Mouse (Mus musculus): Measurements from ENCODE around the gene Sept9.

GRCm38 (mm10) chr11:117379774-117380173, 180.3 kb downstream of the Sept9 start:
- TF ChIP-seq MYOD1 (IDR thresholded peaks at IDR 0.05; ENCODE audit: control insufficient read depth in 1 of 3, insufficient read length in 2 of 3, low read depth in 2 of 3) (peak in 2 of 3 experiments; percentile 17 to 65), MYOG (IDR thresholded peaks at IDR 0.05; ENCODE audit: control insufficient read depth in 1 of 3, insufficient read depth in 1 of 3, insufficient read length in 2 of 3, low read depth in 2 of 3) (peak in 1 of 3 experiments; percentile 60), POLR2AphosphoS2 (IDR thresholded peaks at IDR 0.05; ENCODE audit: insufficient read length, low read depth) (no peak), POLR2A (IDR thresholded peaks at IDR 0.05; ENCODE audit: insufficient read length, low read depth) (no peak), CEBPB (IDR thresholded peaks at IDR 0.05; ENCODE audit: insufficient read depth, poor library complexity, severe bottlenecking) (no peak), TCF12 (IDR thresholded peaks at IDR 0.05; ENCODE audit: insufficient read depth, poor library complexity, severe bottlenecking) (no peak), USF1 (IDR thresholded peaks at IDR 0.05; ENCODE audit: low read depth) (no peak), REST (IDR thresholded peaks at IDR 0.05; ENCODE audit: insufficient read depth, insufficient read length) (no peak), TCF3 (IDR thresholded peaks at IDR 0.05; ENCODE audit: insufficient read length, low read depth) (no peak)
